Mouse (Mus musculus): ENCODE data around the gene D16Ertd472e.

The D16Ertd472e gene

GRCm38 (mm10) chr16:78490779-78491178, 85.7 kb downstream of the D16Ertd472e start:
- DNase-seq (ENCODE audit: low read depth, low spot score), result peak; percentile 74

All from ZHBTc4 (cell line).